Mouse (Mus musculus) embryonic fibroblast, embryonic 13.5 days (primary cell): Measurements from ENCODE around the gene Meltf.

Source experiments
- CTCF ChIP-seq: IDR thresholded peaks from 2 replicates; pipeline ENCODE4 v1.5.1; 2011; ENCODE audit warnings: mild to moderate bottlenecking, control low read depth, low read length, moderate library complexity, borderline replicate concordance; ENCODE audit not compliant: insufficient read depth
- POLR2A ChIP-seq: IDR thresholded peaks from 2 replicates; pipeline ENCODE4 v1.6.1; 2011; ENCODE audit warnings: low read depth, mild to moderate bottlenecking, control low read depth, low read length, moderate library complexity

DNA sequence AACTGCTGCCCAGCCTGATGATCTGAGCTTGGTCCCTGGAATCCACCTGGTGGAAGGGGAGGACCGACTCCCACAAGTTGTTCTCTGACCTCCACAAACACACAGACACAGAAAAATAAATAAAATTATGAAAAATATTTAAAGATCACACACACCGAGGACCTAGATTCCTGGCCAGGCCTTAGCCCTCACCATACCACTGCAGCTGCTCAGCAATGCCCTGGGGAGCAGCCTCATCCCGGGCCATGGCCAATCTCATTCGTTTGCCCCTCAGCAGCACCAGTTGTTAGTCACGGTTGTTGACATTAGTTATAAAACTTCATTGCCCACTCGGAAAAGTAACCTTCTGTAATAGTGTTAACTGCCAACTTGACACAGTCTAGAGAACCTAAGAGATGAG, 558 bp upstream of the Meltf start:
- no peak for TF ChIP-seq POLR2A
- TF ChIP-seq CTCF, result no peak
